Mouse (Mus musculus): ENCODE results near the gene Khdrbs2.

GRCm38 (mm10) chr1:32633404-32633803, 460.9 kb downstream of the Khdrbs2 start:
- TF ChIP-seq CTCF (IDR thresholded peaks at IDR 0.05; ENCODE audit: control insufficient read depth, insufficient read depth, low read length), result no peak
- no peak for TF ChIP-seq POLR2A (IDR thresholded peaks at IDR 0.05; ENCODE audit: borderline replicate concordance, control insufficient read depth, low read depth, low read length)

Measured in bone marrow, adult 2 months (tissue).